Mouse (Mus musculus): Measurements from ENCODE around the gene Kcne1. TPM values are rescaled to one million over a fixed set of nuclear protein-coding genes. Genes with fewer than 3 reads are reported as not detected.

The Kcne1 gene
- polyA plus RNA-seq, 1 experiment from 2014 or later, result not detected

GRCm38 (mm10) chr16:92399490-92400458, 40.5 kb upstream of the Kcne1 start:
- Histone ChIP-seq H3K27ac (ENCODE audit: low read depth, low read length) (peak overlapping the region; percentile 86), H3K4me3 (ENCODE audit: low read depth, low read length) (peak overlapping the region; percentile 38), H3K9ac (ENCODE audit: low read depth, low read length) (peak overlapping the region; percentile 40), H3K4me1 (replicated peaks; ENCODE audit: control insufficient read depth, insufficient read depth, low read length) (peaks cover 10% of the 10 kb centered on the region), H3K4me2 (replicated peaks; ENCODE audit: low read depth) (peak overlapping the region; percentile 74), H3K27me3 (replicated peaks; ENCODE audit: control insufficient read depth, insufficient read depth, low read length) (no peaks in the 10 kb centered on the region), H3K9me3 (ENCODE audit: control insufficient read depth) (no peaks in the 10 kb centered on the region), H3K36me3 (ENCODE audit: control insufficient read depth, insufficient read depth) (peaks cover 20% of the 10 kb centered on the region)
- WGBS, result under 1% methylated on average over 37 of the region's 37 CpGs
- no peak; the same call in 1 of the 2 replicates for TF ChIP-seq CTCF (IDR thresholded peaks at IDR 0.05; ENCODE audit: low read depth)
- ATAC-seq, result peak; percentile 89

- 45% methylated on average over 6 of the region's 6 CpGs for WGBS
- no peaks in the 10 kb centered on the region for H3K27me3 ChIP-seq (replicated peaks; ENCODE audit: control insufficient read depth, insufficient read depth, low read length)
- peaks cover 31% of the 10 kb centered on the region for H3K36me3 ChIP-seq (ENCODE audit: control insufficient read depth, insufficient read depth)
- peak overlapping the region; percentile 40; the same call in 1 of the 2 replicates for H3K9ac ChIP-seq (ENCODE audit: low read depth, low read length)
- no peak for ATAC-seq
- H3K27ac ChIP-seq (ENCODE audit: low read depth, low read length), result 0 out of 2 replicates have a peak overlapping the region, but pooled peaks have one; percentile 50
- peaks cover 10% of the 10 kb centered on the region for H3K4me1 ChIP-seq (replicated peaks; ENCODE audit: control insufficient read depth, insufficient read depth, low read length)
- H3K4me2 ChIP-seq (replicated peaks; ENCODE audit: low read depth), result peak overlapping the region; percentile 74
- H3K4me3 ChIP-seq (ENCODE audit: low read depth, low read length), result peak overlapping the region; percentile 38; the same call in 1 of the 2 replicates
- no peaks in the 10 kb centered on the region for H3K9me3 ChIP-seq (ENCODE audit: control insufficient read depth)
- TF ChIP-seq CTCF (IDR thresholded peaks at IDR 0.05; ENCODE audit: low read depth), result peak; percentile 56
Observed at GRCm38 (mm10) chr16:92398574-92399118, 39.4 kb upstream of the Kcne1 start.

GRCm38 (mm10) chr16:92397745-92398573, 38.7 kb upstream of the Kcne1 start:
- peaks cover 10% of the 10 kb centered on the region for H3K4me1 ChIP-seq (replicated peaks; ENCODE audit: control insufficient read depth, insufficient read depth, low read length)
- H3K4me3 ChIP-seq (ENCODE audit: low read depth, low read length), result peak overlapping the region; percentile 23; the same call in 1 of the 2 replicates
- peak overlapping the region; percentile 17; the same call in 1 of the 2 replicates for H3K9ac ChIP-seq (ENCODE audit: low read depth, low read length)
- H3K27ac ChIP-seq (ENCODE audit: low read depth, low read length), result peak overlapping the region; percentile 50; the same call in 1 of the 2 replicates
- 28% methylated on average over 10 of the region's 10 CpGs for WGBS
- H3K9me3 ChIP-seq (ENCODE audit: control insufficient read depth), result no peaks in the 10 kb centered on the region
- peak overlapping the region; percentile 74 for H3K4me2 ChIP-seq (replicated peaks; ENCODE audit: low read depth)
- H3K36me3 ChIP-seq (ENCODE audit: control insufficient read depth, insufficient read depth), result peaks cover 38% of the 10 kb centered on the region
- no peaks in the 10 kb centered on the region for H3K27me3 ChIP-seq (replicated peaks; ENCODE audit: control insufficient read depth, insufficient read depth, low read length)
- ATAC-seq, result peak; percentile 36
- no peak for TF ChIP-seq CTCF (IDR thresholded peaks at IDR 0.05; ENCODE audit: low read depth)

- no peak for ATAC-seq
- Histone ChIP-seq H3K4me3 (ENCODE audit: low read depth, low read length) (no peak overlapping the region), H3K27ac (ENCODE audit: low read depth, low read length) (no peak overlapping the region), H3K27me3 (replicated peaks; ENCODE audit: control insufficient read depth, insufficient read depth, low read length) (no peaks in the 10 kb centered on the region), H3K9ac (ENCODE audit: low read depth, low read length) (no peak overlapping the region), H3K9me3 (ENCODE audit: control insufficient read depth) (no peaks in the 10 kb centered on the region), H3K36me3 (ENCODE audit: control insufficient read depth, insufficient read depth) (peaks cover 54% of the 10 kb centered on the region), H3K4me1 (replicated peaks; ENCODE audit: control insufficient read depth, insufficient read depth, low read length) (peaks cover 10% of the 10 kb centered on the region), H3K4me2 (replicated peaks; ENCODE audit: low read depth) (no peak overlapping the region)
- peak; percentile 73 for TF ChIP-seq CTCF (IDR thresholded peaks at IDR 0.05; ENCODE audit: low read depth)
- WGBS, result 96% methylated on average over 3 of the region's 3 CpGs
Observed at GRCm38 (mm10) chr16:92393732-92394131, 34.5 kb upstream of the Kcne1 start.

GRCm38 (mm10) chr16:92387692-92388091, 28.4 kb upstream of the Kcne1 start:
- peaks cover 13% of the 10 kb centered on the region for H3K36me3 ChIP-seq (ENCODE audit: control insufficient read depth, insufficient read depth)
- 72% methylated on average over 10 of the region's 10 CpGs for WGBS
- H3K9me3 ChIP-seq (ENCODE audit: control insufficient read depth), result no peaks in the 10 kb centered on the region

More at GRCm38 (mm10) chr16:92387692-92388091, 28.4 kb upstream of the Kcne1 start:
- Histone ChIP-seq H3K27me3 (replicated peaks; ENCODE audit: control insufficient read depth, insufficient read depth, low read length) (no peaks in the 10 kb centered on the region), H3K9ac (ENCODE audit: low read depth, low read length) (no peak overlapping the region), H3K27ac (ENCODE audit: low read depth, low read length) (no peak overlapping the region), H3K4me3 (ENCODE audit: low read depth, low read length) (no peak overlapping the region), H3K4me2 (replicated peaks; ENCODE audit: low read depth) (no peak overlapping the region), H3K4me1 (replicated peaks; ENCODE audit: control insufficient read depth, insufficient read depth, low read length) (no peaks in the 10 kb centered on the region)
- no peak for ATAC-seq
- TF ChIP-seq CTCF (IDR thresholded peaks at IDR 0.05; ENCODE audit: low read depth), result no peak

Data from intestine, postnatal 0 days (tissue).